Mouse (Mus musculus): ENCODE results near the gene Olfr1066.

GRCm38 (mm10) chr2:86487286-86487685, 31.2 kb upstream of the Olfr1066 start, which contains the start of gene Olfr228:
- TF ChIP-seq MYOG (IDR thresholded peaks at IDR 0.05; ENCODE audit: control insufficient read depth, extremely low read depth, insufficient read length) (no peak), CTCF (IDR thresholded peaks at IDR 0.05; ENCODE audit: control insufficient read depth, insufficient read depth, insufficient read length) (no peak), MYOD1 (IDR thresholded peaks at IDR 0.05; ENCODE audit: control insufficient read depth, insufficient read length, low read depth) (no peak), USF1 (IDR thresholded peaks at IDR 0.05; ENCODE audit: low read depth) (no peak), MAX (IDR thresholded peaks at IDR 0.05) (no peak), FOSL1 (IDR thresholded peaks at IDR 0.05; ENCODE audit: insufficient read depth, low read length, poor library complexity, severe bottlenecking) (no peak)
